Mouse (Mus musculus) embryonic fibroblast, embryonic 13.5 days (primary cell): ENCODE results near the gene Tor4a.

Source experiments
- CTCF ChIP-seq: IDR thresholded peaks from 2 replicates; pipeline ENCODE4 v1.5.1; 2011; ENCODE audit warnings: mild to moderate bottlenecking, control low read depth, low read length, moderate library complexity, borderline replicate concordance; ENCODE audit not compliant: insufficient read depth
- POLR2A ChIP-seq: IDR thresholded peaks from 2 replicates; pipeline ENCODE4 v1.6.1; 2011; ENCODE audit warnings: low read depth, mild to moderate bottlenecking, control low read depth, low read length, moderate library complexity

- no peak for TF ChIP-seq CTCF
- TF ChIP-seq POLR2A: no peak
These were observed 17.0 kb downstream of the Tor4a start for GRCm38 (mm10) chr2:25179566-25180217.
